Mouse (Mus musculus): ENCODE results near the gene Chtf18. TPM values are rescaled to one million over a fixed set of nuclear protein-coding genes. Genes with fewer than 3 reads are reported as not detected.
A peak's percentile ranks its signal among the peaks of the same experiment; 100 is the strongest.
"Not testable (repeated sequence)": the region's sequence is repeated elsewhere in the genome, so short reads cannot be mapped to it uniquely, and the experiment has no call there.

Gene Chtf18
- polyA plus RNA-seq, 1 experiment from 2014 or later, result 38.4 TPM

- Histone ChIP-seq H3K36me3 (no peaks in the 10 kb centered on the region), H3K4me3 (replicated peaks) (no peak overlapping the region), H3K27me3 (no peaks in the 10 kb centered on the region), H3K27ac (no peak overlapping the region), H3K9me3 (replicated peaks) (no peaks in the 10 kb centered on the region), H3K4me1 (peaks cover 25% of the 10 kb centered on the region), H3K4me2 (no peak overlapping the region), H3K9ac (no peak overlapping the region)
- WGBS, result 22% methylated on average over 4 of the region's 4 CpGs
- ATAC-seq (replicated peaks; ENCODE audit: low FRiP score), result 0 out of 2 replicates have a peak, but pooled peaks have one; percentile 49
Measured at GRCm38 (mm10) chr17:25755627-25756377, 28.6 kb upstream of the Chtf18 start.

GRCm38 (mm10) chr17:25755086-25755485 lies 27.9 kb upstream of the Chtf18 start:
- H3K9me3 ChIP-seq (replicated peaks), result no peaks in the 10 kb centered on the region
- H3K9ac ChIP-seq, result no peak overlapping the region
- H3K27me3 ChIP-seq, result no peaks in the 10 kb centered on the region
- no peak for ATAC-seq (replicated peaks; ENCODE audit: low FRiP score)
- no peak overlapping the region for H3K27ac ChIP-seq
- no peak overlapping the region for H3K4me3 ChIP-seq (replicated peaks)
- no peak overlapping the region for H3K4me2 ChIP-seq
- WGBS, result 89% methylated on average over 4 of the region's 4 CpGs
- H3K4me1 ChIP-seq, result peaks cover 25% of the 10 kb centered on the region
- no peaks in the 10 kb centered on the region for H3K36me3 ChIP-seq

GRCm38 (mm10) chr17:25754241-25754640 lies 27.0 kb upstream of the Chtf18 start, which contains the start of gene Msln:
Gene Msln (minus strand): TSS chr17:25754378.
- H3K9ac ChIP-seq, result no peak within 1 kb of the TSS
- 85% methylated on average over 9 of the region's 9 CpGs for WGBS
- H3K36me3 ChIP-seq, result no peaks in the 10 kb centered on the region
- H3K9me3 ChIP-seq (replicated peaks), result no peaks in the 10 kb centered on the region
- no peak; the same call in 1 of the 2 replicates for ATAC-seq (replicated peaks; ENCODE audit: low FRiP score)
- H3K4me2 ChIP-seq, result no peak within 1 kb of the TSS
- H3K27ac ChIP-seq, result no peak within 1 kb of the TSS
- peaks cover 25% of the 10 kb centered on the region for H3K4me1 ChIP-seq
- no peaks in the 10 kb centered on the region for H3K27me3 ChIP-seq
- no peak within 1 kb of the TSS for H3K4me3 ChIP-seq (replicated peaks)

GRCm38 (mm10) chr17:25751446-25751845 lies 24.2 kb upstream of the Chtf18 start:
- Histone ChIP-seq H3K9ac (no peak overlapping the region), H3K9me3 (replicated peaks) (no peaks in the 10 kb centered on the region)

GRCm38 (mm10) chr17:25749314-25749713 lies 22.1 kb upstream of the Chtf18 start:
- no peak for ATAC-seq (replicated peaks; ENCODE audit: low FRiP score)

More at GRCm38 (mm10) chr17:25751446-25751845, 24.2 kb upstream of the Chtf18 start:
- H3K4me3 ChIP-seq (replicated peaks), result no peak overlapping the region
- H3K4me2 ChIP-seq, result no peak overlapping the region
- 26% methylated on average over 5 of the region's 5 CpGs for WGBS
- peaks cover 20% of the 10 kb centered on the region for H3K4me1 ChIP-seq
- no peak for ATAC-seq (replicated peaks; ENCODE audit: low FRiP score)
- H3K27ac ChIP-seq, result no peak overlapping the region
- H3K36me3 ChIP-seq, result no peaks in the 10 kb centered on the region
- H3K27me3 ChIP-seq, result no peaks in the 10 kb centered on the region

GRCm38 (mm10) chr17:25748238-25748637 lies 21.0 kb upstream of the Chtf18 start:
- H3K36me3 ChIP-seq, result no peaks in the 10 kb centered on the region
- no peak overlapping the region for H3K27ac ChIP-seq
- H3K9ac ChIP-seq, result no peak overlapping the region
- H3K27me3 ChIP-seq, result no peaks in the 10 kb centered on the region
- no peaks in the 10 kb centered on the region for H3K9me3 ChIP-seq (replicated peaks)
- no peak overlapping the region for H3K4me3 ChIP-seq (replicated peaks)
- no peak for ATAC-seq (replicated peaks; ENCODE audit: low FRiP score)
- peaks cover 7% of the 10 kb centered on the region for H3K4me1 ChIP-seq
- no peak overlapping the region for H3K4me2 ChIP-seq
- WGBS, result 85% methylated on average over 4 of the region's 4 CpGs

More at GRCm38 (mm10) chr17:25749314-25749713, 22.1 kb upstream of the Chtf18 start:
- Histone ChIP-seq H3K4me1 (peaks cover 7% of the 10 kb centered on the region), H3K27me3 (no peaks in the 10 kb centered on the region), H3K27ac (no peak overlapping the region), H3K9ac (no peak overlapping the region), H3K4me2 (no peak overlapping the region), H3K36me3 (no peaks in the 10 kb centered on the region), H3K9me3 (replicated peaks) (no peaks in the 10 kb centered on the region), H3K4me3 (replicated peaks) (no peak overlapping the region)
- 83% methylated on average over 6 of the region's 6 CpGs for WGBS

- no peaks in the 10 kb centered on the region for H3K4me1 ChIP-seq
- no peaks in the 10 kb centered on the region for H3K9me3 ChIP-seq (replicated peaks)
- no peak overlapping the region for H3K27ac ChIP-seq
- no peak overlapping the region for H3K4me3 ChIP-seq (replicated peaks)
- ATAC-seq (replicated peaks; ENCODE audit: low FRiP score), result no peak
- 80% methylated on average over 10 of the region's 10 CpGs for WGBS
- H3K36me3 ChIP-seq, result no peaks in the 10 kb centered on the region
- H3K9ac ChIP-seq, result no peak overlapping the region
- no peaks in the 10 kb centered on the region for H3K27me3 ChIP-seq
- H3K4me2 ChIP-seq, result no peak overlapping the region
Measured at GRCm38 (mm10) chr17:25744311-25744710, 17.1 kb upstream of the Chtf18 start.

- no peak overlapping the region for H3K4me3 ChIP-seq (replicated peaks)
- no peak overlapping the region for H3K9ac ChIP-seq
- no peaks in the 10 kb centered on the region for H3K4me1 ChIP-seq
- no peaks in the 10 kb centered on the region for H3K27me3 ChIP-seq
- no peak overlapping the region for H3K4me2 ChIP-seq
- no peak for ATAC-seq (replicated peaks; ENCODE audit: low FRiP score)
- H3K36me3 ChIP-seq, result no peaks in the 10 kb centered on the region
- H3K9me3 ChIP-seq (replicated peaks), result no peaks in the 10 kb centered on the region
- WGBS, result 90% methylated on average over 9 of the region's 9 CpGs
- H3K27ac ChIP-seq, result no peak overlapping the region
Measured at GRCm38 (mm10) chr17:25743831-25744230, 16.6 kb upstream of the Chtf18 start.

- not testable (repeated sequence) for H3K4me1 ChIP-seq; H3K9me3 ChIP-seq (replicated peaks); H3K4me2 ChIP-seq; H3K27me3 ChIP-seq; H3K36me3 ChIP-seq; H3K9ac ChIP-seq; H3K4me3 ChIP-seq (replicated peaks); ATAC-seq (replicated peaks; ENCODE audit: low FRiP score); H3K27ac ChIP-seq
- WGBS, result 78% methylated on average over 12 of the region's 12 CpGs
Measured at GRCm38 (mm10) chr17:25741471-25741870, 14.3 kb upstream of the Chtf18 start.

- no peak overlapping the region for H3K4me2 ChIP-seq
- no peak overlapping the region for H3K27ac ChIP-seq
- no peak overlapping the region for H3K4me3 ChIP-seq (replicated peaks)
- no peaks in the 10 kb centered on the region for H3K36me3 ChIP-seq
- no peaks in the 10 kb centered on the region for H3K9me3 ChIP-seq (replicated peaks)
- H3K9ac ChIP-seq, result no peak overlapping the region
- WGBS, result 83% methylated on average over 7 of the region's 7 CpGs
- ATAC-seq (replicated peaks; ENCODE audit: low FRiP score), result no peak
- no peaks in the 10 kb centered on the region for H3K4me1 ChIP-seq
- no peaks in the 10 kb centered on the region for H3K27me3 ChIP-seq
Measured at GRCm38 (mm10) chr17:25738861-25739260, 11.6 kb upstream of the Chtf18 start.

GRCm38 (mm10) chr17:25735745-25736144 lies 8.5 kb upstream of the Chtf18 start, which contains the start of gene Mslnl:
Gene Mslnl (plus strand): TSS chr17:25736042.
- no peak for ATAC-seq (replicated peaks; ENCODE audit: low FRiP score)
- no peak within 1 kb of the TSS for H3K9ac ChIP-seq

GRCm38 (mm10) chr17:25735246-25735645 lies 8.0 kb upstream of the Chtf18 start:
- no peak overlapping the region for H3K27ac ChIP-seq
- H3K9ac ChIP-seq, result no peak overlapping the region
- H3K4me3 ChIP-seq (replicated peaks), result no peak overlapping the region
- no peaks in the 10 kb centered on the region for H3K27me3 ChIP-seq
- no peaks in the 10 kb centered on the region for H3K4me1 ChIP-seq
- peaks cover 12% of the 10 kb centered on the region; the same call in 1 of the 2 replicates for H3K36me3 ChIP-seq
- no peak for ATAC-seq (replicated peaks; ENCODE audit: low FRiP score)
- no peaks in the 10 kb centered on the region for H3K9me3 ChIP-seq (replicated peaks)
- H3K4me2 ChIP-seq, result no peak overlapping the region
- WGBS, result 90% methylated on average over 5 of the region's 5 CpGs

More at GRCm38 (mm10) chr17:25735745-25736144, 8.5 kb upstream of the Chtf18 start, which contains the start of gene Mslnl:
- Histone ChIP-seq H3K4me2 (no peak within 1 kb of the TSS), H3K4me1 (no peaks in the 10 kb centered on the region), H3K4me3 (replicated peaks) (no peak within 1 kb of the TSS), H3K27ac (no peak within 1 kb of the TSS), H3K9me3 (replicated peaks) (no peaks in the 10 kb centered on the region), H3K36me3 (peaks cover 8% of the 10 kb centered on the region; the same call in 1 of the 2 replicates), H3K27me3 (no peaks in the 10 kb centered on the region)
- WGBS, result 63% methylated on average over 3 of the region's 3 CpGs

Measured in kidney, embryonic 15.5 days (tissue).